Mouse (Mus musculus): ENCODE data around the gene Epha2. TPM values are rescaled to one million over a fixed set of nuclear protein-coding genes. Genes with fewer than 3 reads are reported as not detected.

Gene Epha2
- polyA plus RNA-seq, 1 experiment from 2014 or later = 2.3 TPM

DNA sequence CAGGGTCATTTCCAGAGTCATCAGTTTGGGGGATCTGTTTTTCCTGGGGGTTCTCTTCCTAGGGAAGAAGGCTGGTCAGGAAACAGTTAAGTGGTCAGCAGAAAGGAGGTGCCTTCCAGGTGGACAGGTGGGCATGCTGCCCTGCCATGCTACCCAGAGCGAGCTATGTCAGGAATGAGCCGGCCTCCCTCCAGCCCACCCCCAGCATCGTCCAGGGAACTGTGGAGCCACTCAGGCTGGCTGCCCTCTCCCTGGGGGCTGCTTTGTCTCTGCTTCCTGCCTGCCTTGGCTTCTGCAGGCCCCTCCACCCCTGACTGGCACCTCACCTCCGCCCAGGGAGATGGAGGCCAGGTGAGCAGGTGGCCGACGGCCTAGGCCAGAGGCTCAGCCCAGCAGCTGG lies 10.5 kb downstream of the Epha2 start:
- WGBS = 52% methylated on average over 6 of the region's 6 CpGs
- Histone ChIP-seq H3K4me1 (replicated peaks; ENCODE audit: control insufficient read depth, insufficient read depth, low read length) (peaks cover 17% of the 10 kb centered on the region), H3K27ac (ENCODE audit: low read depth, low read length) (no peak overlapping the region), H3K4me3 (ENCODE audit: low read depth, low read length) (no peak overlapping the region), H3K36me3 (ENCODE audit: control insufficient read depth, insufficient read depth, low read length) (no peaks in the 10 kb centered on the region), H3K9me3 (ENCODE audit: control insufficient read depth, low read length) (no peaks in the 10 kb centered on the region), H3K9ac (ENCODE audit: low read length) (no peak overlapping the region), H3K4me2 (ENCODE audit: low read depth, low read length, severe bottlenecking) (no peak overlapping the region), H3K27me3 (ENCODE audit: control insufficient read depth, insufficient read depth, low read length) (no peaks in the 10 kb centered on the region)
- ATAC-seq (replicated peaks; ENCODE audit: low FRiP score) (no peak), DNase-seq (ENCODE audit: low spot score) (no peak)

DNA sequence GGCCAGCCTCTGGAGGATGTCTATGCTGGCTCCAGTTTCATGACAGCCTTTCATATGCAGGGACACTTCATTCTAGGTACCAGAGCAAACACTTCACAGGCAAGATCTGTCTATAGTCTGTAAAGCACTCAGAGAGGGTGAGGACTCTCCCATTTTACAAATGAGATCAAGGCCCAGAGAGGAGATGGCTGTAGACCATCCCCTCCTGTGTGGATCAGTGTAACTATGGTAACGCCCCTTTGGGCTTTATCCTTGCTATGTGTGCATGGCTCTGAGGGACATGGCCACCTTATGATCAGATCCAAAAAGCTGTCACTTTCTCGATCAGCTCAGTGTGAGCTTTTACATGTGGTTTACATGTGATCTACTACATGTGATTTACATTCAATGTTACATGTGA lies 10.9 kb downstream of the Epha2 start:
- H3K9ac ChIP-seq (ENCODE audit: low read length) = no peak overlapping the region
- H3K27ac ChIP-seq (ENCODE audit: low read depth, low read length) = no peak overlapping the region
- ATAC-seq (replicated peaks; ENCODE audit: low FRiP score) (no peak), DNase-seq (ENCODE audit: low spot score) (no peak)
- H3K9me3 ChIP-seq (ENCODE audit: control insufficient read depth, low read length) = no peaks in the 10 kb centered on the region
- no peaks in the 10 kb centered on the region for H3K27me3 ChIP-seq (ENCODE audit: control insufficient read depth, insufficient read depth, low read length)
- no peak overlapping the region for H3K4me3 ChIP-seq (ENCODE audit: low read depth, low read length)
- no peaks in the 10 kb centered on the region for H3K36me3 ChIP-seq (ENCODE audit: control insufficient read depth, insufficient read depth, low read length)
- WGBS = 75% methylated on average over 2 of the region's 2 CpGs
- H3K4me2 ChIP-seq (ENCODE audit: low read depth, low read length, severe bottlenecking) = no peak overlapping the region
- H3K4me1 ChIP-seq (replicated peaks; ENCODE audit: control insufficient read depth, insufficient read depth, low read length) = peaks cover 16% of the 10 kb centered on the region

GRCm38 (mm10) chr4:141312513-141313131 lies 11.6 kb downstream of the Epha2 start:
- WGBS = 80% methylated on average over 17 of the region's 17 CpGs
- DNase-seq (ENCODE audit: low spot score) (no peak), ATAC-seq (replicated peaks; ENCODE audit: low FRiP score) (no peak)
- H3K4me3 ChIP-seq (ENCODE audit: low read depth, low read length) = no peak overlapping the region
- H3K9me3 ChIP-seq (ENCODE audit: control insufficient read depth, low read length) = no peaks in the 10 kb centered on the region
- H3K27me3 ChIP-seq (ENCODE audit: control insufficient read depth, insufficient read depth, low read length) = no peaks in the 10 kb centered on the region
- H3K4me1 ChIP-seq (replicated peaks; ENCODE audit: control insufficient read depth, insufficient read depth, low read length) = peaks cover 16% of the 10 kb centered on the region
- H3K4me2 ChIP-seq (ENCODE audit: low read depth, low read length, severe bottlenecking) = no peak overlapping the region
- H3K36me3 ChIP-seq (ENCODE audit: control insufficient read depth, insufficient read depth, low read length) = no peaks in the 10 kb centered on the region
- no peak overlapping the region for H3K27ac ChIP-seq (ENCODE audit: low read depth, low read length)
- no peak overlapping the region for H3K9ac ChIP-seq (ENCODE audit: low read length)

GRCm38 (mm10) chr4:141313481-141313880 lies 12.4 kb downstream of the Epha2 start:
- no peak for ATAC-seq (replicated peaks; ENCODE audit: low FRiP score)

GRCm38 (mm10) chr4:141313924-141314323 lies 12.9 kb downstream of the Epha2 start:
- no peak overlapping the region for H3K27ac ChIP-seq (ENCODE audit: low read depth, low read length)

More at GRCm38 (mm10) chr4:141313481-141313880, 12.4 kb downstream of the Epha2 start:
- Histone ChIP-seq H3K9me3 (ENCODE audit: control insufficient read depth, low read length) (no peaks in the 10 kb centered on the region), H3K27me3 (ENCODE audit: control insufficient read depth, insufficient read depth, low read length) (no peaks in the 10 kb centered on the region), H3K9ac (ENCODE audit: low read length) (no peak overlapping the region), H3K4me1 (replicated peaks; ENCODE audit: control insufficient read depth, insufficient read depth, low read length) (peaks cover 16% of the 10 kb centered on the region), H3K36me3 (ENCODE audit: control insufficient read depth, insufficient read depth, low read length) (no peaks in the 10 kb centered on the region), H3K4me3 (ENCODE audit: low read depth, low read length) (no peak overlapping the region), H3K4me2 (ENCODE audit: low read depth, low read length, severe bottlenecking) (no peak overlapping the region), H3K27ac (ENCODE audit: low read depth, low read length) (no peak overlapping the region)
- no peak for DNase-seq (ENCODE audit: low spot score)
- 68% methylated on average over 8 of the region's 8 CpGs for WGBS

DNA sequence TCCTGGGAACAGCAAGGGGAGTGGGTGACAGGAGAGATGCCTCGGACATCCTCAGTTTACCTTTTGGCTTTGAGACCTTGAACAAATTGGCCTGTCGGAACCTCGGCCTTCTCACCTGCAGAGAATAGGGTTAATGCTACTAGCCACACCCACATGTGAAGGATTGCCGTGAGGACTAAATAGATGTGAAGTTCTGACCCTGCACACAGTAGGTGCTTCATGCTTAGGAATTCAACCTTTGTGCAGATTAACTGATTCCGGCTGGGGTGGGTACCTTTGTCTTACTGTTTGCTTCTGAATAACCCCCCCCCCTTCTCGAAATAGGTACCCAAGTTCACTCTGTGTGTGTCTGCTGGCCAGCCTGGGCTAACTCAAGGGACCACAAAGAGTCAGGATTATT lies 13.7 kb downstream of the Epha2 start:
- no peak overlapping the region for H3K27ac ChIP-seq (ENCODE audit: low read depth, low read length)
- H3K9ac ChIP-seq (ENCODE audit: low read length) = no peak overlapping the region
- DNase-seq (ENCODE audit: low spot score) = no peak
- no peak for ATAC-seq (replicated peaks; ENCODE audit: low FRiP score)
- peaks cover 12% of the 10 kb centered on the region for H3K4me1 ChIP-seq (replicated peaks; ENCODE audit: control insufficient read depth, insufficient read depth, low read length)
- WGBS = 82% methylated on average over 6 of the region's 6 CpGs
- no peaks in the 10 kb centered on the region for H3K36me3 ChIP-seq (ENCODE audit: control insufficient read depth, insufficient read depth, low read length)
- H3K4me2 ChIP-seq (ENCODE audit: low read depth, low read length, severe bottlenecking) = no peak overlapping the region
- no peak overlapping the region for H3K4me3 ChIP-seq (ENCODE audit: low read depth, low read length)
- H3K27me3 ChIP-seq (ENCODE audit: control insufficient read depth, insufficient read depth, low read length) = no peaks in the 10 kb centered on the region
- no peaks in the 10 kb centered on the region for H3K9me3 ChIP-seq (ENCODE audit: control insufficient read depth, low read length)

More at GRCm38 (mm10) chr4:141313924-141314323, 12.9 kb downstream of the Epha2 start:
- WGBS = 54% methylated on average over 11 of the region's 11 CpGs
- Histone ChIP-seq H3K9me3 (ENCODE audit: control insufficient read depth, low read length) (no peaks in the 10 kb centered on the region), H3K4me2 (ENCODE audit: low read depth, low read length, severe bottlenecking) (no peak overlapping the region), H3K36me3 (ENCODE audit: control insufficient read depth, insufficient read depth, low read length) (no peaks in the 10 kb centered on the region), H3K4me1 (replicated peaks; ENCODE audit: control insufficient read depth, insufficient read depth, low read length) (peaks cover 16% of the 10 kb centered on the region), H3K27me3 (ENCODE audit: control insufficient read depth, insufficient read depth, low read length) (no peaks in the 10 kb centered on the region), H3K9ac (ENCODE audit: low read length) (no peak overlapping the region), H3K4me3 (ENCODE audit: low read depth, low read length) (no peak overlapping the region)
- DNase-seq (ENCODE audit: low spot score) = no peak
- no peak for ATAC-seq (replicated peaks; ENCODE audit: low FRiP score)

- no peaks in the 10 kb centered on the region for H3K9me3 ChIP-seq (ENCODE audit: control insufficient read depth, low read length)
- no peak overlapping the region for H3K4me3 ChIP-seq (ENCODE audit: low read depth, low read length)
- DNase-seq (ENCODE audit: low spot score) = no peak
- H3K27me3 ChIP-seq (ENCODE audit: control insufficient read depth, insufficient read depth, low read length) = no peaks in the 10 kb centered on the region
- WGBS = 79% methylated on average over 7 of the region's 7 CpGs
- no peak for ATAC-seq (replicated peaks; ENCODE audit: low FRiP score)
- H3K9ac ChIP-seq (ENCODE audit: low read length) = no peak overlapping the region
- H3K4me2 ChIP-seq (ENCODE audit: low read depth, low read length, severe bottlenecking) = no peak overlapping the region
- H3K4me1 ChIP-seq (replicated peaks; ENCODE audit: control insufficient read depth, insufficient read depth, low read length) = 0 out of 2 replicates have a peak, but pooled peaks cover 2% of the 10 kb centered on the region
- H3K36me3 ChIP-seq (ENCODE audit: control insufficient read depth, insufficient read depth, low read length) = no peaks in the 10 kb centered on the region
- H3K27ac ChIP-seq (ENCODE audit: low read depth, low read length) = no peak overlapping the region
Observed at GRCm38 (mm10) chr4:141316023-141316422, 15.0 kb downstream of the Epha2 start.

DNA sequence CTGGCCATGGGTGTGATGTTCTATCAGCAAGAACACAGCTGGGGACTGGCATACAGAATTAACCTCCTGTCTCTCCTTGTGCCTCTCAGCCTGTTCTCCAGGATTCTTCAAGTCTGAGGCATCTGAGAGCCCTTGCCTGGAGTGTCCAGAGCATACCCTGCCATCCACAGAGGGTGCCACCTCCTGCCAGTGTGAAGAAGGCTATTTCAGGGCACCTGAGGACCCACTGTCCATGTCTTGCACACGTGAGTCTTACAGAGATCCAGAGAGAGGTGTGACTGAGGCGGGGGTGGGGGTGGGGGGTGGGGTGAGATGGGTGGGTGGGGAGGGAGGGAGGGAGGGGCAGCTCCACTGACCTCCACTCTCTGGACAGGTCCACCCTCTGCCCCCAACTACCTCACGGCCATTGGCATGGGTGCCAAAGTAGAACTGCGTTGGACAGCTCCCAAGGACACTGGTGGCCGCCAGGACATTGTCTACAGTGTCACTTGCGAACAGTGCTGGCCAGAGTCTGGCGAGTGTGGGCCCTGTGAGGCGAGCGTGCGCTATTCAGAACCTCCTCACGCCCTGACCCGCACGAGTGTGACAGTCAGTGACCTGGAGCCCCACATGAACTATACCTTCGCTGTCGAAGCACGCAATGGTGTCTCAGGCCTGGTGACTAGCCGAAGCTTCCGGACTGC lies 15.6 kb downstream of the Epha2 start:
- no peak for DNase-seq (ENCODE audit: low spot score)
- H3K27ac ChIP-seq (ENCODE audit: low read depth, low read length) = no peak overlapping the region
- 89% methylated on average over 18 of the region's 18 CpGs for WGBS

GRCm38 (mm10) chr4:141317914-141318313 lies 16.9 kb downstream of the Epha2 start:
- 86% methylated on average over 7 of the region's 7 CpGs for WGBS
- Histone ChIP-seq H3K36me3 (ENCODE audit: control insufficient read depth, insufficient read depth, low read length) (no peaks in the 10 kb centered on the region; the same call in 1 of the 2 replicates), H3K4me2 (ENCODE audit: low read depth, low read length, severe bottlenecking) (no peak overlapping the region), H3K27ac (ENCODE audit: low read depth, low read length) (no peak overlapping the region), H3K4me1 (replicated peaks; ENCODE audit: control insufficient read depth, insufficient read depth, low read length) (no peaks in the 10 kb centered on the region), H3K9ac (ENCODE audit: low read length) (no peak overlapping the region), H3K27me3 (ENCODE audit: control insufficient read depth, insufficient read depth, low read length) (no peaks in the 10 kb centered on the region), H3K9me3 (ENCODE audit: control insufficient read depth, low read length) (no peaks in the 10 kb centered on the region), H3K4me3 (ENCODE audit: low read depth, low read length) (no peak overlapping the region)
- ATAC-seq (replicated peaks; ENCODE audit: low FRiP score) = no peak
- no peak for DNase-seq (ENCODE audit: low spot score)

More for the DNA sequence above, 15.6 kb downstream of the Epha2 start:
- Histone ChIP-seq H3K4me2 (ENCODE audit: low read depth, low read length, severe bottlenecking) (no peak overlapping the region), H3K9me3 (ENCODE audit: control insufficient read depth, low read length) (no peaks in the 10 kb centered on the region), H3K9ac (ENCODE audit: low read length) (no peak overlapping the region), H3K4me1 (replicated peaks; ENCODE audit: control insufficient read depth, insufficient read depth, low read length) (no peaks in the 10 kb centered on the region), H3K27me3 (ENCODE audit: control insufficient read depth, insufficient read depth, low read length) (no peaks in the 10 kb centered on the region), H3K36me3 (ENCODE audit: control insufficient read depth, insufficient read depth, low read length) (no peaks in the 10 kb centered on the region), H3K4me3 (ENCODE audit: low read depth, low read length) (no peak overlapping the region)
- no peak for ATAC-seq (replicated peaks; ENCODE audit: low FRiP score)
